Mouse (Mus musculus) fat pad, adult 2 months (tissue): Measurements from ENCODE around the gene Klhdc9.
A peak's percentile ranks its signal among the peaks of the same experiment; 100 is the strongest.

ENCODE experiments used
- DNase-seq: peaks from one replicate; pipeline ENCODE4 v3.0.0-alpha.2; 2011; ENCODE audit warnings: low read depth, low spot score; ENCODE audit errors: extremely low read depth

The Klhdc9 gene

DNA sequence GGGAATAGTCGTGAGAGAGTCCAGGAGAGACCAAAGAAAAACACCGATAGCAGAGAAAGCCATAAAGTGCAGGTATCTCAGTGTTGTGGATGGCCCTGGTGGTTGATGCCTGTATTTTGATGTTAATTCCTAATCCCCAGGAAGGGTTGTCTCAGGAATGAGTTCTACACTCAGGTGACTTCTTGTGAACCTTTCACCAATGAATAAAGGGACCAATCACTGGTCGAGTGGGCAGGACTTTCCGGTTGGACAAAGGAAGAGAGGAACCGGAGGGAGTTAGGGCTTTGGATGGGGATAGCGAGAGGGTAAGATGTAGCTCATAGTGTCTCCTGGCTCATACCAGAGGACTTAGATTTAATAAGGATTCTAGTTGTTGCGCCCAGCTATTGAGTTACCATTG lies 40.9 kb downstream of the Klhdc9 start:
- no peak for DNase-seq

DNA sequence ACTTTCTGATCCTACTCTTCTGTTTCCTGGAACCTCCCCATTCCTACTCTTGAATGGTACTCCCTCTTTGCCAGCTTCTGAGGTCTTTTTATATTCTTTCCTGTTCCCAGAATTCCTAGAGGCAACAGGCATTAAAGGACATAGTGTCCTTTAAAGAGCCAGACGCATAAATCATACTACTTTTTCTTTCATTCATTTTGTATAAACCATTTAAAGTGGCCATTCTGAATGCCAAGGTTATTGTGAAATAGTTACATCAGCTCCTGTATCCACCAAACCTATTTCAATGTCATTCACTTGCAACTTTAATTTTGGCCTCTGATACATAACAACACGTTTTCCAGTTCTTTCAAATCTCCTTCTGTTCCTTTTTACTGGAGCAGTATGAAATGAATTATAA lies 51.3 kb downstream of the Klhdc9 start:
- DNase-seq, result peak; percentile 45
